Mouse (Mus musculus) megakaryocyte, embryonic 14.5 days (primary cell): ENCODE results near the gene Hoxb4.

Source experiments
- FLI1 ChIP-seq: IDR thresholded peaks from 2 replicates; pipeline ENCODE4 v1.6.1; 2012; ENCODE audit warnings: low read length, inconsistent platforms, mixed read lengths
- GATA1 ChIP-seq: IDR thresholded peaks from 3 replicates; pipeline ENCODE4 v1.6.1; 2012; ENCODE audit warnings: mixed read lengths, low read length, inconsistent platforms, borderline replicate concordance

GRCm38 (mm10) chr11:96271541-96272011, 46.5 kb upstream of the Hoxb4 start:
- TF ChIP-seq GATA1 (no peak), FLI1 (no peak)
